Mouse (Mus musculus): ENCODE measurements at regions not wholly inside any gene's neighbourhood (a gene's known extent, or its start where the extent isn't known, plus 50 kb on each side); places are given as distances from the start of the nearest gene placed in this dataset.

GRCm38 (mm10) chr7:118296856-118297518 is 53.5 kb upstream of the Smg1 start:
- TF ChIP-seq SIN3A (IDR thresholded peaks at IDR 0.05; ENCODE audit: low read length) (0 out of 2 replicates have a peak, but pooled peaks have one; percentile 1), JUND (IDR thresholded peaks at IDR 0.05; ENCODE audit: low read depth, low read length) (no peak), SMC3 (IDR thresholded peaks at IDR 0.05; ENCODE audit: low read depth, low read length) (no peak)
- Histone ChIP-seq H3K27me3 (ENCODE audit: control insufficient read depth in 1 of 2, insufficient read depth in 2 of 2, low read length in 2 of 2) (no peaks in the 10 kb centered on the region), H3K4me1 (ENCODE audit: control insufficient read depth in 1 of 2, insufficient read depth in 2 of 2, low read length in 2 of 2) (peaks cover 0 to 9% of the 10 kb centered on the region in 2 experiments; a peak in 2 of 4 replicates), H3K79me2 (ENCODE audit: control insufficient read depth, insufficient read depth, low read length, poor library complexity) (no peaks in the 10 kb centered on the region), H3K27ac (ENCODE audit: control insufficient read depth, low read depth, low read length) (no peak overlapping the region), H3K9me3 (replicated peaks; ENCODE audit: insufficient read depth, low read length) (no peaks in the 10 kb centered on the region), H3K9ac (ENCODE audit: control insufficient read depth, low read depth, low read length, poor library complexity, severe bottlenecking) (peak overlapping the region; percentile 26; the same call in 1 of the 2 replicates), H3K4me3 (ENCODE audit: control insufficient read depth in 1 of 2, insufficient read depth in 1 of 2, low read depth in 2 of 2, low read length in 2 of 2) (peak overlapping the region; percentile 20 to 39), H3K36me3 (ENCODE audit: control insufficient read depth in 1 of 2, insufficient read depth in 2 of 2, low read length in 2 of 2) (peaks cover 0 to 2% of the 10 kb centered on the region in 2 experiments; a peak in 1 of 4 replicates)
- DNase-seq (ENCODE audit: low read depth, low spot score) = no peak

- Histone ChIP-seq H3K9me3 (replicated peaks; ENCODE audit: insufficient read depth, low read length) (no peaks in the 10 kb centered on the region), H3K9ac (ENCODE audit: control insufficient read depth, low read depth, low read length, poor library complexity, severe bottlenecking) (0 out of 2 replicates have a peak overlapping the region, but pooled peaks have one; percentile 15), H3K27me3 (ENCODE audit: control insufficient read depth in 1 of 2, insufficient read depth in 2 of 2, low read length in 2 of 2) (no peaks in the 10 kb centered on the region), H3K36me3 (ENCODE audit: control insufficient read depth in 1 of 2, insufficient read depth in 2 of 2, low read length in 2 of 2) (peaks cover 0 to 2% of the 10 kb centered on the region in 2 experiments; a peak in 1 of 4 replicates), H3K4me1 (ENCODE audit: control insufficient read depth in 1 of 2, insufficient read depth in 2 of 2, low read length in 2 of 2) (peaks cover 0 to 9% of the 10 kb centered on the region in 2 experiments; a peak in 2 of 4 replicates), H3K4me3 (ENCODE audit: control insufficient read depth in 1 of 2, insufficient read depth in 1 of 2, low read depth in 2 of 2, low read length in 2 of 2) (peak overlapping the region; percentile 6 to 22; a peak in 3 of 4 replicates), H3K79me2 (ENCODE audit: control insufficient read depth, insufficient read depth, low read length, poor library complexity) (no peaks in the 10 kb centered on the region), H3K27ac (ENCODE audit: control insufficient read depth, low read depth, low read length) (no peak overlapping the region)
- 0 out of 4 replicates have a peak, but pooled peaks of 1 of the 2 experiments have one; percentile 42 for TF ChIP-seq USF2 (IDR thresholded peaks at IDR 0.05; ENCODE audit: borderline replicate concordance in 1 of 2, insufficient read depth in 1 of 2, low read depth in 1 of 2, low read length in 2 of 2)
- TF ChIP-seq TCF12 (IDR thresholded peaks at IDR 0.05; ENCODE audit: low read depth, low read length) = no peak
- no peak for TF ChIP-seq MAZ (IDR thresholded peaks at IDR 0.05; ENCODE audit: low read depth, low read length)
- peak; percentile 68; the same call in 1 of the 2 replicates for TF ChIP-seq USF1 (IDR thresholded peaks at IDR 0.05; ENCODE audit: low read depth, low read length)
- peak; percentile 53 for TF ChIP-seq BHLHE40 (IDR thresholded peaks at IDR 0.05; ENCODE audit: borderline replicate concordance, low read depth, low read length)
- TF ChIP-seq MXI1 (IDR thresholded peaks at IDR 0.05; ENCODE audit: low read depth, low read length) = peak; percentile 46; the same call in 1 of the 2 replicates
- TF ChIP-seq SIN3A (IDR thresholded peaks at IDR 0.05; ENCODE audit: low read length) = no peak
- DNase-seq (ENCODE audit: low read depth, low spot score) = no peak
These were observed 52.4 kb upstream of the Smg1 start for GRCm38 (mm10) chr7:118295855-118296254.

- Histone ChIP-seq H3K27ac (ENCODE audit: control insufficient read depth, low read depth, low read length) (no peak overlapping the region), H3K27me3 (ENCODE audit: control insufficient read depth in 1 of 2, insufficient read depth in 2 of 2, low read length in 2 of 2) (no peaks in the 10 kb centered on the region), H3K9ac (ENCODE audit: control insufficient read depth, low read depth, low read length, poor library complexity, severe bottlenecking) (0 out of 2 replicates have a peak overlapping the region, but pooled peaks have one; percentile 15), H3K4me3 (ENCODE audit: control insufficient read depth in 1 of 2, insufficient read depth in 1 of 2, low read depth in 2 of 2, low read length in 2 of 2) (peak overlapping the region in 1 of 2 experiments; percentile 6; a peak in 3 of 4 replicates), H3K79me2 (ENCODE audit: control insufficient read depth, insufficient read depth, low read length, poor library complexity) (no peaks in the 10 kb centered on the region), H3K36me3 (ENCODE audit: control insufficient read depth in 1 of 2, insufficient read depth in 2 of 2, low read length in 2 of 2) (peaks cover 0 to 2% of the 10 kb centered on the region in 2 experiments; a peak in 1 of 4 replicates), H3K4me1 (ENCODE audit: control insufficient read depth in 1 of 2, insufficient read depth in 2 of 2, low read length in 2 of 2) (peaks cover 0 to 9% of the 10 kb centered on the region in 2 experiments; a peak in 2 of 4 replicates), H3K9me3 (replicated peaks; ENCODE audit: insufficient read depth, low read length) (no peaks in the 10 kb centered on the region)
- peak; percentile 81 for DNase-seq (ENCODE audit: low read depth, low spot score)
- TF ChIP-seq TBP (IDR thresholded peaks at IDR 0.05; ENCODE audit: low read depth, low read length) (no peak), USF1 (IDR thresholded peaks at IDR 0.05; ENCODE audit: low read depth, low read length) (peak; percentile 69), ETS1 (IDR thresholded peaks at IDR 0.05; ENCODE audit: low read depth, low read length) (no peak), BHLHE40 (IDR thresholded peaks at IDR 0.05; ENCODE audit: borderline replicate concordance, low read depth, low read length) (peak; percentile 89), CHD1 (IDR thresholded peaks at IDR 0.05; ENCODE audit: low read depth, low read length) (no peak), HCFC1 (IDR thresholded peaks at IDR 0.05; ENCODE audit: low read depth, low read length) (no peak), CTCF (IDR thresholded peaks at IDR 0.05 in 2 of 3, conservative IDR thresholded peaks at IDR 0.05 in 1 of 3; ENCODE audit: control insufficient read depth in 1 of 3, insufficient read depth in 1 of 3, low read depth in 2 of 3, low read length in 3 of 3, poor library complexity in 1 of 3, severe bottlenecking in 1 of 3) (peak; percentile 47 to 60 (median 59)), NELFE (IDR thresholded peaks at IDR 0.05; ENCODE audit: low read depth, low read length) (no peak), TAL1 (IDR thresholded peaks at IDR 0.05; ENCODE audit: low read length) (no peak), MXI1 (IDR thresholded peaks at IDR 0.05; ENCODE audit: low read depth, low read length) (no peak), TCF12 (IDR thresholded peaks at IDR 0.05; ENCODE audit: low read depth, low read length) (no peak), USF2 (IDR thresholded peaks at IDR 0.05; ENCODE audit: borderline replicate concordance in 1 of 2, insufficient read depth in 1 of 2, low read depth in 1 of 2, low read length in 2 of 2) (no peak), MEF2A (IDR thresholded peaks at IDR 0.05; ENCODE audit: extremely low read depth, insufficient replicate concordance, low read depth, low read length, poor library complexity, severe bottlenecking) (no peak), MAFK (IDR thresholded peaks at IDR 0.05; ENCODE audit: borderline replicate concordance, low read depth, low read length) (no peak), ELF1 (IDR thresholded peaks at IDR 0.05; ENCODE audit: low read depth, low read length) (no peak), POLR2A (IDR thresholded peaks at IDR 0.05; ENCODE audit: control insufficient read depth in 1 of 2, insufficient read depth in 1 of 2, low read depth in 1 of 2, low read length in 2 of 2, poor library complexity in 1 of 2) (no peak), MYB (IDR thresholded peaks at IDR 0.05; ENCODE audit: low read depth, low read length) (no peak), ZKSCAN1 (IDR thresholded peaks at IDR 0.05; ENCODE audit: low read depth, low read length) (no peak)
These were observed 51.8 kb upstream of the Smg1 start for GRCm38 (mm10) chr7:118295275-118295674.

Measured in MEL (cell line).